Comparison of ENCODE assay signal across 20 mouse cellular contexts in genomic region chr7:44813985-44814384, GRCm38 (mm10). TPM values are rescaled to one million over a fixed set of nuclear protein-coding genes. Genes with fewer than 3 reads are reported as not detected.
DNase-seq lines count a peak whose midpoint lies in the region; ATAC-seq and TF ChIP-seq lines count a peak whose summit lies in the region.
"Had no signal": no experiment of that assay in that cellular context is flagged by ENCODE, and none has a peak within 500 bp of the region (broad histone marks: within the 10 kb centered on the region; RNA-seq: fewer than 3 reads in every experiment).

No protein-coding gene starts in this region.

- no peak overlapping the region for H3K27ac ChIP-seq in embryonic facial prominence, embryonic 13.5 days
- H3K27ac ChIP-seq in embryonic facial prominence, embryonic 10.5 days (replicated peaks), result no peak overlapping the region
- H3K27ac ChIP-seq in kidney, adult 2 months (ENCODE audit: insufficient read depth, low read depth, low read length), result no peak overlapping the region
- H3K27ac ChIP-seq in midbrain, postnatal 0 days (ENCODE audit: low read depth, low read length), result no peak overlapping the region
- H3K27ac ChIP-seq: forebrain, embryonic 15.5 days; hindbrain, embryonic 15.5 days; limb, embryonic 15.5 days; neural tube, embryonic 12.5 days had no signal

- WGBS in embryonic facial prominence, embryonic 13.5 days, result 91% methylated on average over 3 of the region's 3 CpGs
- 87% methylated on average over 3 of the region's 3 CpGs for WGBS in embryonic facial prominence, embryonic 10.5 days
- 90% methylated on average over 3 of the region's 3 CpGs for WGBS in kidney, adult 2 months
- WGBS in midbrain, postnatal 0 days, result 92% methylated on average over 3 of the region's 3 CpGs

- H3K27me3 ChIP-seq in embryonic facial prominence, embryonic 13.5 days, result no peaks in the 10 kb centered on the region
- no peaks in the 10 kb centered on the region for H3K27me3 ChIP-seq in embryonic facial prominence, embryonic 10.5 days (replicated peaks; ENCODE audit: low read depth, poor library complexity, severe bottlenecking)
- H3K27me3 ChIP-seq in kidney, adult 2 months (replicated peaks; ENCODE audit: control insufficient read depth, insufficient read depth, low read length), result no peaks in the 10 kb centered on the region
- no peaks in the 10 kb centered on the region for H3K27me3 ChIP-seq in midbrain, postnatal 0 days (ENCODE audit: insufficient read depth, low read length)
- H3K27me3 ChIP-seq: forebrain, embryonic 15.5 days; hindbrain, embryonic 15.5 days; limb, embryonic 15.5 days; neural tube, embryonic 12.5 days had no signal

- DNase-seq in embryonic facial prominence, embryonic 10.5 days (ENCODE audit: low spot score), result no peak
- peak; percentile 2 for DNase-seq in kidney, postnatal 10 days
- no peak for DNase-seq in kidney, adult 2 months
- DNase-seq in urinary bladder, postnatal 14 days (ENCODE audit: low spot score), result peak; percentile 1
- no peak for DNase-seq in urinary bladder, adult 18-20 months (ENCODE audit: low spot score in 2 of 2)
- no peak for DNase-seq in midbrain, postnatal 0 days (ENCODE audit: low spot score)
- DNase-seq in left cerebral cortex, adult 11 months (ENCODE audit: low spot score), result no peak
- DNase-seq: adrenal gland, adult 2 months; cerebellum, postnatal 14 days; embryo, embryonic 11 days; heart, postnatal 10 days; kidney, adult 11 months; kidney, postnatal 14 days; lung, postnatal 36 days; right cerebral cortex, postnatal 25 days had no signal

- no peak for TF ChIP-seq CTCF in kidney, adult 2 months (conservative IDR thresholded peaks at IDR 0.05; ENCODE audit: insufficient read depth, insufficient read length, low read depth, low read length)
- no peak for TF ChIP-seq CTCF in midbrain, postnatal 0 days (IDR thresholded peaks at IDR 0.05)

- no peak overlapping the region for H3K4me3 ChIP-seq in embryonic facial prominence, embryonic 13.5 days
- H3K4me3 ChIP-seq in embryonic facial prominence, embryonic 10.5 days, result no peak overlapping the region
- H3K4me3 ChIP-seq in kidney, adult 2 months (ENCODE audit: insufficient read depth, low read depth, low read length), result no peak overlapping the region
- H3K4me3 ChIP-seq in midbrain, postnatal 0 days (ENCODE audit: low read depth, low read length), result no peak overlapping the region
- H3K4me3 ChIP-seq: forebrain, embryonic 15.5 days; hindbrain, embryonic 15.5 days; limb, embryonic 15.5 days; neural tube, embryonic 12.5 days had no signal

- 0 out of 2 replicates have a peak overlapping the region, but pooled peaks have one; percentile 73 for H3K4me2 ChIP-seq in embryonic facial prominence, embryonic 13.5 days
- no peak overlapping the region for H3K4me2 ChIP-seq in midbrain, postnatal 0 days (ENCODE audit: low read depth, low read length, poor library complexity, severe bottlenecking)
- H3K4me2 ChIP-seq: forebrain, embryonic 15.5 days; hindbrain, embryonic 15.5 days; limb, embryonic 15.5 days had no signal

- no peaks in the 10 kb centered on the region for H3K9me3 ChIP-seq in embryonic facial prominence, embryonic 13.5 days
- no peaks in the 10 kb centered on the region for H3K9me3 ChIP-seq in embryonic facial prominence, embryonic 10.5 days
- no peaks in the 10 kb centered on the region for H3K9me3 ChIP-seq in midbrain, postnatal 0 days (ENCODE audit: low read length)
- H3K9me3 ChIP-seq: forebrain, embryonic 15.5 days; hindbrain, embryonic 15.5 days; limb, embryonic 15.5 days; neural tube, embryonic 12.5 days had no signal

- H3K4me1 ChIP-seq in embryonic facial prominence, embryonic 13.5 days, result peaks cover 25% of the 10 kb centered on the region
- H3K4me1 ChIP-seq in embryonic facial prominence, embryonic 10.5 days, result peaks cover 31% of the 10 kb centered on the region
- peaks cover 11% of the 10 kb centered on the region; the same call in 1 of the 2 replicates for H3K4me1 ChIP-seq in kidney, adult 2 months (ENCODE audit: control insufficient read depth, insufficient read depth, low read length)
- peaks cover 18% of the 10 kb centered on the region for H3K4me1 ChIP-seq in midbrain, postnatal 0 days (ENCODE audit: insufficient read depth, low read length)

- no peak for ATAC-seq in embryonic facial prominence, embryonic 13.5 days (ENCODE audit: insufficient number of reproducible peaks, insufficient read depth, low FRiP score, low TSS enrichment, low read depth)
- ATAC-seq in midbrain, postnatal 0 days (ENCODE audit: low FRiP score), result no peak
- ATAC-seq: forebrain, embryonic 15.5 days had no signal

- no peak for TF ChIP-seq POLR2A in kidney, adult 2 months (IDR thresholded peaks at IDR 0.05; ENCODE audit: low read depth, low read length)

- H3K36me3 ChIP-seq in embryonic facial prominence, embryonic 13.5 days, result peaks cover 22% of the 10 kb centered on the region
- peaks cover 53% of the 10 kb centered on the region for H3K36me3 ChIP-seq in embryonic facial prominence, embryonic 10.5 days (replicated peaks)
- H3K36me3 ChIP-seq in kidney, adult 2 months (ENCODE audit: control insufficient read depth, insufficient read depth, low read length), result no peaks in the 10 kb centered on the region
- no peaks in the 10 kb centered on the region for H3K36me3 ChIP-seq in midbrain, postnatal 0 days (ENCODE audit: insufficient read depth, low read length)
- H3K36me3 ChIP-seq: forebrain, embryonic 15.5 days; hindbrain, embryonic 15.5 days had no signal

- H3K9ac ChIP-seq in embryonic facial prominence, embryonic 13.5 days, result no peak overlapping the region
- H3K9ac ChIP-seq in midbrain, postnatal 0 days (replicated peaks; ENCODE audit: low read length, poor library complexity, severe bottlenecking), result no peak overlapping the region
- H3K9ac ChIP-seq: forebrain, embryonic 15.5 days; hindbrain, embryonic 15.5 days; limb, embryonic 15.5 days had no signal

RNA-seq across cellular contexts. Expression of gene Nup62, which starts 1.9 kb away (rescaled TPM):
- polyA plus RNA-seq in embryonic facial prominence, embryonic 13.5 days (2015; fragmentation: Nextera tagmentation; extraction: Ambion mirVana), result 93.5 and 100 TPM in 2 replicates
- 169 and 173 TPM in 2 replicates for polyA plus RNA-seq in embryonic facial prominence, embryonic 10.5 days (2016; fragmentation: Nextera tagmentation; extraction: Ambion mirVana)
- 32.6 and 35.9 TPM in 2 replicates for polyA plus RNA-seq in kidney, adult 2 months (2012; rRNA removed)
- 51.4 and 65.9 TPM in 2 replicates for total RNA-seq in midbrain, postnatal 0 days (2014; rRNA removed)
- 45.8 and 46.9 TPM in 2 replicates for polyA plus RNA-seq in midbrain, postnatal 0 days (2015; fragmentation: Nextera tagmentation; extraction: Ambion mirVana)

RNA-seq across cellular contexts. Expression of gene Il4i1, which starts 2.2 kb away (rescaled TPM):
- 1.7 and 2.2 TPM in 2 replicates for polyA plus RNA-seq in embryonic facial prominence, embryonic 13.5 days (2015; fragmentation: Nextera tagmentation; extraction: Ambion mirVana)
- 1.0 and 1.5 TPM in 2 replicates for polyA plus RNA-seq in embryonic facial prominence, embryonic 10.5 days (2016; fragmentation: Nextera tagmentation; extraction: Ambion mirVana)
- 1.5 and 9.7 TPM in 2 replicates for polyA plus RNA-seq in kidney, adult 2 months (2012; rRNA removed)
- total RNA-seq in midbrain, postnatal 0 days (2014; rRNA removed), result not detected in 2 replicates
- polyA plus RNA-seq in midbrain, postnatal 0 days (2015; fragmentation: Nextera tagmentation; extraction: Ambion mirVana), result 0.62 and 1.1 TPM in 2 replicates

RNA-seq across cellular contexts. Expression of gene Atf5, which starts 2.5 kb away (rescaled TPM):
- 6.4 and 6.5 TPM in 2 replicates for polyA plus RNA-seq in embryonic facial prominence, embryonic 13.5 days (2015; fragmentation: Nextera tagmentation; extraction: Ambion mirVana)
- polyA plus RNA-seq in embryonic facial prominence, embryonic 10.5 days (2016; fragmentation: Nextera tagmentation; extraction: Ambion mirVana), result 3.2 and 3.6 TPM in 2 replicates
- polyA plus RNA-seq in kidney, adult 2 months (2012; rRNA removed), result 42.1 and 57.2 TPM in 2 replicates
- total RNA-seq in midbrain, postnatal 0 days (2014; rRNA removed), result 4.8 and 6.8 TPM in 2 replicates
- polyA plus RNA-seq in midbrain, postnatal 0 days (2015; fragmentation: Nextera tagmentation; extraction: Ambion mirVana), result 3.4 and 3.7 TPM in 2 replicates

RNA-seq across cellular contexts. Expression of gene Akt1s1, which starts 34.8 kb away (rescaled TPM):
- polyA plus RNA-seq in embryonic facial prominence, embryonic 13.5 days (2015; fragmentation: Nextera tagmentation; extraction: Ambion mirVana), result 104 and 110 TPM in 2 replicates
- polyA plus RNA-seq in embryonic facial prominence, embryonic 10.5 days (2016; fragmentation: Nextera tagmentation; extraction: Ambion mirVana), result 92.2 and 95.4 TPM in 2 replicates
- 90.6 and 121 TPM in 2 replicates for polyA plus RNA-seq in kidney, adult 2 months (2012; rRNA removed)
- 104 and 120 TPM in 2 replicates for total RNA-seq in midbrain, postnatal 0 days (2014; rRNA removed)
- polyA plus RNA-seq in midbrain, postnatal 0 days (2015; fragmentation: Nextera tagmentation; extraction: Ambion mirVana), result 89.1 and 91.0 TPM in 2 replicates

RNA-seq across cellular contexts. Expression of gene Tbc1d17, which starts 34.9 kb away (rescaled TPM):
- 83.1 and 91.0 TPM in 2 replicates for polyA plus RNA-seq in embryonic facial prominence, embryonic 13.5 days (2015; fragmentation: Nextera tagmentation; extraction: Ambion mirVana)
- polyA plus RNA-seq in embryonic facial prominence, embryonic 10.5 days (2016; fragmentation: Nextera tagmentation; extraction: Ambion mirVana), result 77.2 and 82.7 TPM in 2 replicates
- polyA plus RNA-seq in kidney, adult 2 months (2012; rRNA removed), result 100 and 114 TPM in 2 replicates
- 79.7 and 129 TPM in 2 replicates for total RNA-seq in midbrain, postnatal 0 days (2014; rRNA removed)
- 115 and 126 TPM in 2 replicates for polyA plus RNA-seq in midbrain, postnatal 0 days (2015; fragmentation: Nextera tagmentation; extraction: Ambion mirVana)

Comparison
In these comparisons a context has a peak if more than half of its experiments do, and no peak if none do; other contexts are left out.
1. DNase-seq: peak in kidney, postnatal 10 days (single experiment) and urinary bladder, postnatal 14 days (single experiment); none in embryonic facial prominence, embryonic 10.5 days (single experiment), kidney, adult 2 months (single experiment), urinary bladder, adult 18-20 months (0 of 2), midbrain, postnatal 0 days (single experiment) and left cerebral cortex, adult 11 months (single experiment).